In genomic region chr19:47049840-47050239, GRCm38 (mm10) we compare ENCODE assay signal across 9 mouse cellular contexts. TPM values are rescaled to one million over a fixed set of nuclear protein-coding genes. Genes with fewer than 3 reads are reported as not detected.
DNase-seq lines count a peak whose midpoint lies in the region; ATAC-seq and TF ChIP-seq lines count a peak whose summit lies in the region.
"Had no signal": no experiment of that assay in that cellular context is flagged by ENCODE, and none has a peak within 500 bp of the region (broad histone marks: within the 10 kb centered on the region; RNA-seq: fewer than 3 reads in every experiment).

No protein-coding gene starts in this region.

- no peaks in the 10 kb centered on the region for H3K9me3 ChIP-seq in heart, embryonic 15.5 days (replicated peaks)
- no peaks in the 10 kb centered on the region for H3K9me3 ChIP-seq in ES-E14 (ENCODE audit: control insufficient read depth, insufficient read depth, low read depth, low read length)
- H3K9me3 ChIP-seq in forebrain, embryonic 15.5 days = no peaks in the 10 kb centered on the region
- H3K9me3 ChIP-seq in liver, postnatal 0 days (ENCODE audit: low read length) = no peaks in the 10 kb centered on the region

- H3K27me3 ChIP-seq in heart, embryonic 15.5 days = no peaks in the 10 kb centered on the region
- no peaks in the 10 kb centered on the region for H3K27me3 ChIP-seq in forebrain, embryonic 15.5 days
- H3K27me3 ChIP-seq in liver, postnatal 0 days (ENCODE audit: insufficient read depth, low read length) = no peaks in the 10 kb centered on the region
- H3K27me3 ChIP-seq: Patski had no signal

- H3K4me2 ChIP-seq in heart, embryonic 15.5 days = peak overlapping the region; percentile 86
- H3K4me2 ChIP-seq in forebrain, embryonic 15.5 days (replicated peaks) = peak overlapping the region; percentile 52
- H3K4me2 ChIP-seq in liver, postnatal 0 days (ENCODE audit: low read depth, low read length) = peak overlapping the region; percentile 97

- in situ Hi-C loops in ES-E14 (cut with MboI; ENCODE audit: low sequenced_read_pairs in 2 of 2, unreplicated experiment in 2 of 2) = no loop called here

- TF ChIP-seq EP300 in liver, postnatal 0 days (IDR thresholded peaks at IDR 0.05; ENCODE audit: low read depth) = no peak

- peaks cover 14% of the 10 kb centered on the region for H3K4me1 ChIP-seq in heart, embryonic 15.5 days (replicated peaks)
- peaks cover 12 to 14% of the 10 kb centered on the region in 2 experiments for H3K4me1 ChIP-seq in ES-E14 (ENCODE audit: control insufficient read depth in 2 of 2, insufficient read depth in 2 of 2, low read length in 2 of 2, poor library complexity in 1 of 2)
- H3K4me1 ChIP-seq in forebrain, embryonic 15.5 days = peaks cover 24% of the 10 kb centered on the region
- peaks cover 15% of the 10 kb centered on the region for H3K4me1 ChIP-seq in liver, postnatal 0 days (ENCODE audit: insufficient read depth)

- H3K9ac ChIP-seq in heart, embryonic 15.5 days = peak overlapping the region; percentile 70
- peak overlapping the region; percentile 97; the same call in 1 of the 2 replicates for H3K9ac ChIP-seq in ES-E14 (ENCODE audit: insufficient read depth, low read depth, low read length, poor library complexity, severe bottlenecking)
- H3K9ac ChIP-seq in forebrain, embryonic 15.5 days (replicated peaks) = peak overlapping the region; percentile 91
- peak overlapping the region; percentile 83 for H3K9ac ChIP-seq in liver, postnatal 0 days (replicated peaks)

- peak overlapping the region; percentile 89 for H3K4me3 ChIP-seq in heart, embryonic 15.5 days
- peak overlapping the region; percentile 85 to 95 for H3K4me3 ChIP-seq in ES-E14 (ENCODE audit: insufficient read depth in 1 of 2, low read depth in 1 of 2, low read length in 2 of 2, poor library complexity in 1 of 2, severe bottlenecking in 1 of 2)
- H3K4me3 ChIP-seq in forebrain, embryonic 15.5 days = peak overlapping the region; percentile 84
- peak overlapping the region; percentile 84 for H3K4me3 ChIP-seq in liver, postnatal 0 days (ENCODE audit: low read depth, low read length)

- peaks cover 18% of the 10 kb centered on the region for H3K36me3 ChIP-seq in heart, embryonic 15.5 days
- peaks cover 21% of the 10 kb centered on the region for H3K36me3 ChIP-seq in ES-E14 (ENCODE audit: control insufficient read depth, insufficient read depth, low read length, poor library complexity, severe bottlenecking)
- H3K36me3 ChIP-seq in forebrain, embryonic 15.5 days = peaks cover 22% of the 10 kb centered on the region
- H3K36me3 ChIP-seq in liver, postnatal 0 days (replicated peaks; ENCODE audit: insufficient read depth, low read length) = 0 out of 2 replicates have a peak, but pooled peaks cover 9% of the 10 kb centered on the region

- no peak for TF ChIP-seq CTCF in liver, postnatal 0 days (IDR thresholded peaks at IDR 0.05; ENCODE audit: low read depth)

- ATAC-seq in heart, embryonic 15.5 days (replicated peaks; ENCODE audit: insufficient number of reproducible peaks, insufficient read depth, low FRiP score, low read depth) = no peak
- ATAC-seq in forebrain, embryonic 15.5 days (replicated peaks) = no peak; the same call in 1 of the 2 replicates
- no peak for ATAC-seq in liver, postnatal 0 days
- no peak for ATAC-seq in megakaryocyte-erythroid progenitor cell, adult 5-6 weeks (replicated peaks; ENCODE audit: low FRiP score, low TSS enrichment, poor library complexity, severe bottlenecking)

- no peak for DNase-seq in heart, postnatal 14 days
- no peak for DNase-seq in ES-E14 (ENCODE audit: low read depth, low spot score)
- DNase-seq in liver, postnatal 0 days = no peak
- no peak for DNase-seq in right cerebral cortex, postnatal 25 days
- no peak for DNase-seq in urinary bladder, postnatal 36 days (ENCODE audit: low spot score in 2 of 2)

- intact Hi-C loops in heart, postnatal 14 days (cut with DNase I) = loop anchor here (10.0 kb wide), 1 partner anchor 375 kb away; the partner anchor contains the start of gene Cyp17a1

- WGBS in heart, embryonic 15.5 days = 3% methylated on average over 7 of the region's 7 CpGs
- WGBS in forebrain, embryonic 15.5 days = 7% methylated on average over 7 of the region's 7 CpGs
- 7% methylated on average over 7 of the region's 7 CpGs for WGBS in liver, postnatal 0 days (ENCODE audit: insufficient replicate concordance)

- H3K27ac ChIP-seq in heart, embryonic 15.5 days = peak overlapping the region; percentile 87; the same call in 1 of the 2 replicates
- no peak overlapping the region for H3K27ac ChIP-seq in ES-E14 (ENCODE audit: insufficient read depth, low read depth, low read length, poor library complexity, severe bottlenecking)
- H3K27ac ChIP-seq in forebrain, embryonic 15.5 days (replicated peaks) = peak overlapping the region; percentile 96
- H3K27ac ChIP-seq in liver, postnatal 0 days (ENCODE audit: low read depth) = peak overlapping the region; percentile 85; the same call in 1 of the 2 replicates

TF ChIP-seq in ES-E14, 5 proteins besides CTCF, POLR2A, EP300 and RAD21:
- TF ChIP-seq MAFK (IDR thresholded peaks at IDR 0.05; ENCODE audit: insufficient read depth, low read depth, low read length) (no peak), ZNF384 (IDR thresholded peaks at IDR 0.05; ENCODE audit: low read depth, low read length) (no peak), CHD2 (IDR thresholded peaks at IDR 0.05; ENCODE audit: low read depth, low read length) (no peak), ZC3H11A (IDR thresholded peaks at IDR 0.05; ENCODE audit: borderline replicate concordance, low read depth, low read length) (no peak), HCFC1 (IDR thresholded peaks at IDR 0.05; ENCODE audit: borderline replicate concordance, insufficient read depth, low read length) (no peak)

RNA-seq across cellular contexts. Expression of gene Pcgf6, which starts 0.9 kb away (rescaled TPM):
- polyA plus RNA-seq in heart, embryonic 15.5 days (2015; fragmentation: Nextera tagmentation; extraction: Ambion mirVana) = 6.8 and 7.8 TPM in 2 replicates
- total RNA-seq in heart, postnatal 14 days (2021) = 1 to 10 TPM; 2.8 to 2.9 TPM
- total RNA-seq in ES-E14 (2012; rRNA removed) = 34.0 and 40.2 TPM in 2 replicates
- polyA plus RNA-seq in forebrain, embryonic 15.5 days (2015; fragmentation: Nextera tagmentation; extraction: Ambion mirVana) = 27.4 and 29.8 TPM in 2 replicates
- 7.7 and 8.0 TPM in 2 replicates for polyA plus RNA-seq in liver, postnatal 0 days (2015; fragmentation: Nextera tagmentation; extraction: Ambion mirVana)
- total RNA-seq in megakaryocyte-erythroid progenitor cell, adult 5-6 weeks (2014; fragmentation: Nextera tagmentation) = 33.8 and 37.5 TPM in 2 replicates
- total RNA-seq in megakaryocyte-erythroid progenitor cell, adult 5-6 weeks (2017) = 18.6 and 19.8 TPM in 2 replicates

RNA-seq across cellular contexts. Expression of gene Taf5, which starts 17.7 kb away (rescaled TPM):
- 2.6 and 3.2 TPM in 2 replicates for polyA plus RNA-seq in heart, embryonic 15.5 days (2015; fragmentation: Nextera tagmentation; extraction: Ambion mirVana)
- total RNA-seq in heart, postnatal 14 days (2021) = 1 to 10 TPM; 3.6 to 3.8 TPM
- total RNA-seq in ES-E14 (2012; rRNA removed) = 17.1 and 19.2 TPM in 2 replicates
- polyA plus RNA-seq in forebrain, embryonic 15.5 days (2015; fragmentation: Nextera tagmentation; extraction: Ambion mirVana) = 6.9 and 7.8 TPM in 2 replicates
- polyA plus RNA-seq in liver, postnatal 0 days (2015; fragmentation: Nextera tagmentation; extraction: Ambion mirVana) = 2.1 and 2.3 TPM in 2 replicates
- total RNA-seq in megakaryocyte-erythroid progenitor cell, adult 5-6 weeks (2014; fragmentation: Nextera tagmentation) = 14.6 and 17.0 TPM in 2 replicates
- 26.3 and 28.4 TPM in 2 replicates for total RNA-seq in megakaryocyte-erythroid progenitor cell, adult 5-6 weeks (2017)

RNA-seq across cellular contexts. Expression of gene Nt5c2, which starts 34.9 kb away (rescaled TPM):
- polyA plus RNA-seq in heart, embryonic 15.5 days (2015; fragmentation: Nextera tagmentation; extraction: Ambion mirVana) = 117 and 118 TPM in 2 replicates
- 10 to 100 TPM; 64.9 to 75.1 TPM for total RNA-seq in heart, postnatal 14 days (2021)
- total RNA-seq in ES-E14 (2012; rRNA removed) = 26.9 and 27.0 TPM in 2 replicates
- polyA plus RNA-seq in forebrain, embryonic 15.5 days (2015; fragmentation: Nextera tagmentation; extraction: Ambion mirVana) = 73.2 and 78.2 TPM in 2 replicates
- 30.2 and 36.1 TPM in 2 replicates for polyA plus RNA-seq in liver, postnatal 0 days (2015; fragmentation: Nextera tagmentation; extraction: Ambion mirVana)
- 87.1 and 88.5 TPM in 2 replicates for total RNA-seq in megakaryocyte-erythroid progenitor cell, adult 5-6 weeks (2014; fragmentation: Nextera tagmentation)
- 142 and 145 TPM in 2 replicates for total RNA-seq in megakaryocyte-erythroid progenitor cell, adult 5-6 weeks (2017)

RNA-seq across cellular contexts. Expression of gene Ina, which starts 35.3 kb away (rescaled TPM):
- 0.58 and 5.8 TPM in 2 replicates for polyA plus RNA-seq in heart, embryonic 15.5 days (2015; fragmentation: Nextera tagmentation; extraction: Ambion mirVana)
- total RNA-seq in heart, postnatal 14 days (2021) = not detected
- total RNA-seq in ES-E14 (2012; rRNA removed) = 9.8 and 18.4 TPM in 2 replicates
- polyA plus RNA-seq in forebrain, embryonic 15.5 days (2015; fragmentation: Nextera tagmentation; extraction: Ambion mirVana) = 333 TPM in 2 replicates
- polyA plus RNA-seq in liver, postnatal 0 days (2015; fragmentation: Nextera tagmentation; extraction: Ambion mirVana) = not detected in 2 replicates
- 1.1 TPM in 1 of 2 replicates, not detected in the other for total RNA-seq in megakaryocyte-erythroid progenitor cell, adult 5-6 weeks (2014; fragmentation: Nextera tagmentation)
- total RNA-seq in megakaryocyte-erythroid progenitor cell, adult 5-6 weeks (2017) = 0.09 and 0.27 TPM in 2 replicates

RNA-seq across cellular contexts. Expression of gene Usmg5, which starts 40.6 kb away (rescaled TPM):
- polyA plus RNA-seq in heart, embryonic 15.5 days (2015; fragmentation: Nextera tagmentation; extraction: Ambion mirVana) = 1,922 and 3,380 TPM in 2 replicates
- 1,000 to 10,000 TPM; 2,083 to 2,242 TPM for total RNA-seq in heart, postnatal 14 days (2021)
- 236 and 385 TPM in 2 replicates for total RNA-seq in ES-E14 (2012; rRNA removed)
- polyA plus RNA-seq in forebrain, embryonic 15.5 days (2015; fragmentation: Nextera tagmentation; extraction: Ambion mirVana) = 1,420 and 1,492 TPM in 2 replicates
- polyA plus RNA-seq in liver, postnatal 0 days (2015; fragmentation: Nextera tagmentation; extraction: Ambion mirVana) = 1,395 and 1,426 TPM in 2 replicates
- total RNA-seq in megakaryocyte-erythroid progenitor cell, adult 5-6 weeks (2014; fragmentation: Nextera tagmentation) = 709 and 727 TPM in 2 replicates
- 667 and 899 TPM in 2 replicates for total RNA-seq in megakaryocyte-erythroid progenitor cell, adult 5-6 weeks (2017)
